Mouse (Mus musculus): Measurements from ENCODE around the gene Akap13.

GRCm38 (mm10) chr7:75656896-75657295 lies 201.6 kb downstream of the Akap13 start:
- TF ChIP-seq TBP (conservative IDR thresholded peaks at IDR 0.05; ENCODE audit: low read depth, low read length) = no peak
- peak in 1 of 2 experiments; percentile 27; a peak in 2 of 4 replicates for TF ChIP-seq CTCF (conservative IDR thresholded peaks at IDR 0.05 in 1 of 2, IDR thresholded peaks at IDR 0.05 in 1 of 2; ENCODE audit: low read depth in 2 of 2, low read length in 2 of 2)
- TF ChIP-seq NRF1 (IDR thresholded peaks at IDR 0.05; ENCODE audit: low read depth, low read length) = no peak
- TF ChIP-seq TCF12 (IDR thresholded peaks at IDR 0.05; ENCODE audit: low read depth, low read length) = no peak
- no peak for TF ChIP-seq MAX (IDR thresholded peaks at IDR 0.05; ENCODE audit: low read length)
